Mouse (Mus musculus): ENCODE results near the gene Olfr398.

Gene Olfr398

GRCm38 (mm10) chr11:73990307-73990706, at the start of gene Olfr398:
Gene Olfr398, minus strand, starts transcription at chr11:73990407.
- Histone ChIP-seq H3K9me3 (ENCODE audit: low read length) (peaks cover 36% of the 10 kb centered on the region), H3K4me3 (replicated peaks; ENCODE audit: low read length) (no peak within 1 kb of the TSS), H3K36me3 (ENCODE audit: insufficient read depth, low read length) (no peaks in the 10 kb centered on the region), H3K4me1 (replicated peaks; ENCODE audit: low read depth, low read length) (no peaks in the 10 kb centered on the region), H3K27me3 (ENCODE audit: insufficient read depth, low read length) (no peaks in the 10 kb centered on the region)
- TF ChIP-seq NANOG (IDR thresholded peaks at IDR 0.05; ENCODE audit: borderline replicate concordance, low read length) (no peak), POU5F1 (IDR thresholded peaks at IDR 0.05; ENCODE audit: borderline replicate concordance, low read length) (no peak), CTCF (conservative IDR thresholded peaks at IDR 0.05; ENCODE audit: low read length) (no peak)

- H3K9me3 ChIP-seq (ENCODE audit: low read length): peaks cover 29% of the 10 kb centered on the region
- TF ChIP-seq CTCF (conservative IDR thresholded peaks at IDR 0.05; ENCODE audit: low read length) (no peak), POU5F1 (IDR thresholded peaks at IDR 0.05; ENCODE audit: borderline replicate concordance, low read length) (no peak), NANOG (IDR thresholded peaks at IDR 0.05; ENCODE audit: borderline replicate concordance, low read length) (no peak)
- H3K27me3 ChIP-seq (ENCODE audit: insufficient read depth, low read length): no peaks in the 10 kb centered on the region
- no peak overlapping the region for H3K4me3 ChIP-seq (replicated peaks; ENCODE audit: low read length)
- H3K36me3 ChIP-seq (ENCODE audit: insufficient read depth, low read length): no peaks in the 10 kb centered on the region
- H3K4me1 ChIP-seq (replicated peaks; ENCODE audit: low read depth, low read length): no peaks in the 10 kb centered on the region
Observed at GRCm38 (mm10) chr11:73993115-73993514, 2.9 kb upstream of the Olfr398 start.

- Histone ChIP-seq H3K27me3 (ENCODE audit: insufficient read depth, low read length) (no peaks in the 10 kb centered on the region), H3K4me1 (replicated peaks; ENCODE audit: low read depth, low read length) (no peaks in the 10 kb centered on the region), H3K36me3 (ENCODE audit: insufficient read depth, low read length) (no peaks in the 10 kb centered on the region), H3K9me3 (ENCODE audit: low read length) (peaks cover 25% of the 10 kb centered on the region), H3K4me3 (replicated peaks; ENCODE audit: low read length) (no peak within 1 kb of the TSS)
- no peak for TF ChIP-seq POU5F1 (IDR thresholded peaks at IDR 0.05; ENCODE audit: borderline replicate concordance, low read length)
Observed at GRCm38 (mm10) chr11:73960517-73960916, 29.7 kb downstream of the Olfr398 start, which contains the start of gene Olfr397. Gene Olfr397, plus strand, starts transcription at chr11:73960817.

DNA sequence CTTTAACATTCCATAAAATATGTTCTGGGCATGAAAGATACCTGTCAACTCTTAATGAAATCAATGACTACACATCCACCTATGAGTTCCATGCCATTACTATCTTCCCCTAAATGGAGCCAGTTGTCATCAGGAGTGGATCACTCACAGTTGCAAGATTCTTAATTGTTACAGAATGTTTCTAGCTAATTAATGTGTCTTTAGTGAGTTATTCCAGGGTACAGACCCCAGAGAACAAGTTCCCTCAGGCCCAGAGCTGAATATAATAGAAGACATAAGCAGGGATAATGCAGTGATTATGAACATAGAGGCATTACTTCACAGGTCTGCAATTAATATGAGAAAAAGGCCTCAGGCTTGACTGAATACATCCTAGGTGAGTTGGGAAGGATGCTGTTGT, 53.8 kb downstream of the Olfr398 start, which contains the start of gene Olfr23:
Gene Olfr23 (plus strand): TSS at position 301 of the 400 bp plus-strand sequence.
- no peak for TF ChIP-seq CTCF (conservative IDR thresholded peaks at IDR 0.05; ENCODE audit: low read length)
- no peak for TF ChIP-seq NANOG (IDR thresholded peaks at IDR 0.05; ENCODE audit: borderline replicate concordance, low read length)
- no peak for TF ChIP-seq POU5F1 (IDR thresholded peaks at IDR 0.05; ENCODE audit: borderline replicate concordance, low read length)
- Histone ChIP-seq H3K36me3 (ENCODE audit: insufficient read depth, low read length) (no peaks in the 10 kb centered on the region), H3K9me3 (ENCODE audit: low read length) (peaks cover 10% of the 10 kb centered on the region; the same call in 1 of the 2 replicates), H3K4me1 (replicated peaks; ENCODE audit: low read depth, low read length) (no peaks in the 10 kb centered on the region), H3K4me3 (replicated peaks; ENCODE audit: low read length) (no peak within 1 kb of the TSS), H3K27me3 (ENCODE audit: insufficient read depth, low read length) (no peaks in the 10 kb centered on the region)
